Mouse (Mus musculus): ENCODE results near the gene Atp8b2.

DNA sequence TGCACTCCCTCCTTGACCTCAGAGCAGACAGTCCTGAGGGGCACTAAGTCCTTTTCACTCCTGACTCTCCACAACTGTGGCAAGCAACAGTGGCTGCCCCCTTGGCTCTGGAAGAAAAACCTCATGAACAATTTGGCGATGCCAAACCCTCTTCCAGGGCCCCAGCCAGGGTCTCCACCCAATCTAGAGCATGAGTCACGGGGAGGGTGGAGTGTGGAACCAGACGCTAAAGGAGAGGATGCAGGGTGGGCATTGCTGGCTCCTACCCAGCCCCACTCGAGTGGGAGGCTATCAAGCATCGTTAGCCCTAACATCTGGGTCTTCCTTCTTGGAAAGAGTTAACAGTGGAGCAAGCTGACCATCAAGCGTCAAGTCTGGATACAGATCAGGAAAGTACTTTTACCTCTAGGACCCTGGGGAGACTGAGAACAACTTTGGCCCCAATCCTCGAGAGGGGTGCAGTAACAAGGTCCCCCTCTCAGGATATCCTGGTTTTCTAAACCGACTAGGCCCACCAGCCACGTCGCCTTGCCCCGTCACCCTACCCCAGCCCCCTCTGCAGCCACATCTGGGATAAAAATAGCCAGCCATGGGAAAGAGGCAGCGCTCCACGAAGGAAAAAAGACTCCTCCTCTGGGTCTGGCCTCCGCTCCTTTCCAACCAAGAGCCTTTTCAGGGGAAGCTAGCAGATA lies 1.1 kb downstream of the Atp8b2 start:
- TF ChIP-seq CTCF (IDR thresholded peaks at IDR 0.05): no peak
- no peak; the same call in 1 of the 2 replicates for TF ChIP-seq EP300 (IDR thresholded peaks at IDR 0.05)

Data from lung, postnatal 0 days (tissue).